Mouse (Mus musculus) cerebellum, adult (tissue): ENCODE measurements around the gene Pax9.

Experiments used
- ATAC-seq: cut with Nextera tagmentation; 2 replicates; pipeline ENCODE4 v1.9.2; 2017; ENCODE audit warnings: mild to moderate bottlenecking, moderate library complexity, mixed read lengths; ENCODE audit not compliant: insufficient number of reproducible peaks, low FRiP score, low TSS enrichment

Pax9 gene

GRCm38 (mm10) chr12:56691427-56692079, at the start of gene Pax9:
TSS of gene Pax9 (plus strand) at chr12:56691767.
- no peak for ATAC-seq

- no peak for ATAC-seq
These were observed 22.0 kb upstream of the Pax9 start for GRCm38 (mm10) chr12:56669451-56670122.

GRCm38 (mm10) chr12:56670795-56671194, 20.8 kb upstream of the Pax9 start:
- no peak for ATAC-seq

- no peak for ATAC-seq
These were observed 16.8 kb upstream of the Pax9 start for GRCm38 (mm10) chr12:56674726-56675125.

GRCm38 (mm10) chr12:56677620-56678019, 13.9 kb upstream of the Pax9 start:
- ATAC-seq: no peak

- no peak for ATAC-seq
These were observed 10.3 kb upstream of the Pax9 start for GRCm38 (mm10) chr12:56681096-56681811.

- no peak for ATAC-seq
These were observed 3.7 kb upstream of the Pax9 start for GRCm38 (mm10) chr12:56687640-56688481.

- no peak for ATAC-seq
These were observed 3.1 kb upstream of the Pax9 start for GRCm38 (mm10) chr12:56688482-56688840.

- ATAC-seq: no peak
These were observed 2.6 kb upstream of the Pax9 start for GRCm38 (mm10) chr12:56688920-56689319.

- ATAC-seq: no peak
These were observed 2.2 kb upstream of the Pax9 start for GRCm38 (mm10) chr12:56689331-56689730.

GRCm38 (mm10) chr12:56689736-56690135, 1.8 kb upstream of the Pax9 start:
- no peak for ATAC-seq

GRCm38 (mm10) chr12:56690366-56690765, 1.2 kb upstream of the Pax9 start:
- ATAC-seq: no peak

GRCm38 (mm10) chr12:56691001-56691400, 566 bp upstream of the Pax9 start:
- no peak for ATAC-seq

- ATAC-seq: no peak
These were observed 969 bp downstream of the Pax9 start for GRCm38 (mm10) chr12:56692536-56692935.

- ATAC-seq: no peak
These were observed 2.0 kb downstream of the Pax9 start for GRCm38 (mm10) chr12:56693411-56694098.

- no peak for ATAC-seq
These were observed 2.8 kb downstream of the Pax9 start for GRCm38 (mm10) chr12:56694361-56694760.

GRCm38 (mm10) chr12:56694936-56695335, 3.4 kb downstream of the Pax9 start:
- ATAC-seq: no peak

- ATAC-seq: no peak
These were observed 4.0 kb downstream of the Pax9 start for GRCm38 (mm10) chr12:56695358-56696173.
